ENCODE assay signal across 11 mouse cellular contexts in genomic region chr13:21158071-21158470, GRCm38 (mm10). TPM values are rescaled to one million over a fixed set of nuclear protein-coding genes. Genes with fewer than 3 reads are reported as not detected.
DNase-seq lines count a peak whose midpoint lies in the region; ATAC-seq lines count a peak whose summit lies in the region.
"Had no signal": no experiment of that assay in that cellular context is flagged by ENCODE, and none has a peak within 500 bp of the region (broad histone marks: within the 10 kb centered on the region; RNA-seq: fewer than 3 reads in every experiment).

No protein-coding gene starts in this region.

- no peak for DNase-seq in lung, postnatal 10 days
- DNase-seq in limb, embryonic 11.5 days (ENCODE audit: low spot score), result no peak
- peak; percentile 21 for DNase-seq in retina, embryonic 14.5 days (ENCODE audit: low spot score)
- no peak for DNase-seq in ovary, postnatal 14 days (ENCODE audit: low spot score)
- no peak for DNase-seq in c-Kit-positive CD71-positive TER-119-positive erythroid progenitor cells, embryonic 14.5 days (ENCODE audit: low spot score)
- no peak for DNase-seq in layer of hippocampus, adult 8-10 months (ENCODE audit: low spot score in 2 of 2)

- H3K4me3 ChIP-seq in lung, embryonic 15.5 days, result peak overlapping the region; percentile 59
- H3K4me3 ChIP-seq in forebrain, embryonic 13.5 days, result no peak overlapping the region
- no peak overlapping the region for H3K4me3 ChIP-seq in limb, embryonic 11.5 days (ENCODE audit: low read depth, low read length)

- ATAC-seq in lung, embryonic 15.5 days (ENCODE audit: borderline replicate concordance, extremely low read depth, low FRiP score, low TSS enrichment), result no peak
- ATAC-seq in forebrain, embryonic 13.5 days, result no peak
- ATAC-seq in limb, embryonic 11.5 days (ENCODE audit: insufficient number of reproducible peaks, low FRiP score, low TSS enrichment, low read depth), result no peak

- H3K9me3 ChIP-seq in lung, embryonic 15.5 days, result no peaks in the 10 kb centered on the region
- no peaks in the 10 kb centered on the region for H3K9me3 ChIP-seq in forebrain, embryonic 13.5 days (replicated peaks)
- no peaks in the 10 kb centered on the region for H3K9me3 ChIP-seq in limb, embryonic 11.5 days (ENCODE audit: control insufficient read depth, low read length)

- WGBS in lung, embryonic 15.5 days, result 8% methylated on average over 9 of the region's 9 CpGs
- WGBS in forebrain, embryonic 13.5 days, result 6% methylated on average over 9 of the region's 9 CpGs
- WGBS in limb, embryonic 11.5 days, result 6% methylated on average over 9 of the region's 9 CpGs

- no peaks in the 10 kb centered on the region for H3K27me3 ChIP-seq in lung, embryonic 15.5 days
- 0 out of 2 replicates have a peak, but pooled peaks cover 6% of the 10 kb centered on the region for H3K27me3 ChIP-seq in forebrain, embryonic 13.5 days
- no peaks in the 10 kb centered on the region for H3K27me3 ChIP-seq in limb, embryonic 11.5 days (ENCODE audit: control insufficient read depth, insufficient read depth, low read length)

- H3K4me1 ChIP-seq in lung, embryonic 15.5 days, result 0 out of 2 replicates have a peak, but pooled peaks cover 4% of the 10 kb centered on the region
- H3K4me1 ChIP-seq in forebrain, embryonic 13.5 days, result peaks cover 13% of the 10 kb centered on the region
- no peaks in the 10 kb centered on the region for H3K4me1 ChIP-seq in limb, embryonic 11.5 days (ENCODE audit: control insufficient read depth, insufficient read depth, low read length)

- H3K27ac ChIP-seq in lung, embryonic 15.5 days, result no peak overlapping the region
- no peak overlapping the region for H3K27ac ChIP-seq in forebrain, embryonic 13.5 days
- no peak overlapping the region for H3K27ac ChIP-seq in limb, embryonic 11.5 days (replicated peaks; ENCODE audit: low read depth, low read length)

- H3K9ac ChIP-seq in lung, embryonic 15.5 days, result no peak overlapping the region
- H3K9ac ChIP-seq in forebrain, embryonic 13.5 days, result no peak overlapping the region
- no peak overlapping the region for H3K9ac ChIP-seq in limb, embryonic 11.5 days (ENCODE audit: low read length)

- no peaks in the 10 kb centered on the region for H3K36me3 ChIP-seq in lung, embryonic 15.5 days
- no peaks in the 10 kb centered on the region for H3K36me3 ChIP-seq in forebrain, embryonic 13.5 days (ENCODE audit: poor library complexity, severe bottlenecking)
- no peaks in the 10 kb centered on the region for H3K36me3 ChIP-seq in limb, embryonic 11.5 days (ENCODE audit: control insufficient read depth, insufficient read depth, low read length)

- H3K4me2 ChIP-seq in lung, embryonic 15.5 days, result peak overlapping the region; percentile 97
- peak overlapping the region; percentile 93 for H3K4me2 ChIP-seq in forebrain, embryonic 13.5 days
- H3K4me2 ChIP-seq in limb, embryonic 11.5 days (ENCODE audit: low read depth, severe bottlenecking), result peak overlapping the region; percentile 89; the same call in 1 of the 2 replicates

RNA-seq across cellular contexts. Expression of gene Olfr1368, which starts 12.4 kb away (rescaled TPM):
- polyA plus RNA-seq in lung, embryonic 15.5 days (2015; fragmentation: Nextera tagmentation; extraction: Ambion mirVana), result not detected in 2 replicates
- polyA plus RNA-seq in forebrain, embryonic 13.5 days (2015; fragmentation: Nextera tagmentation; extraction: Ambion mirVana), result not detected in 2 replicates
- not detected in 2 replicates for polyA plus RNA-seq in limb, embryonic 11.5 days (2014; fragmentation: Nextera tagmentation; extraction: Ambion mirVana)
- not detected for total RNA-seq in layer of hippocampus, adult 8-10 months (2022)
- total RNA-seq: left cerebral cortex, postnatal 25 days had no signal
- polyA plus RNA-seq: activated CD4-positive, CD25-positive, alpha-beta regulatory T cell, adult 4 months; erythroblast, embryonic 14.5 days had no signal

RNA-seq across cellular contexts. Expression of gene Trim27, which starts 21.2 kb away (rescaled TPM):
- 147 and 148 TPM in 2 replicates for polyA plus RNA-seq in lung, embryonic 15.5 days (2015; fragmentation: Nextera tagmentation; extraction: Ambion mirVana)
- polyA plus RNA-seq in forebrain, embryonic 13.5 days (2015; fragmentation: Nextera tagmentation; extraction: Ambion mirVana), result 109 and 114 TPM in 2 replicates
- polyA plus RNA-seq in limb, embryonic 11.5 days (2014; fragmentation: Nextera tagmentation; extraction: Ambion mirVana), result 183 and 190 TPM in 2 replicates
- 10 to 100 TPM; 37.2 to 44.2 (median 40.2) TPM for total RNA-seq in layer of hippocampus, adult 8-10 months (2022)

RNA-seq across cellular contexts. Expression of gene Olfr263, which starts 28.6 kb away (rescaled TPM):
- not detected in 2 replicates for polyA plus RNA-seq in lung, embryonic 15.5 days (2015; fragmentation: Nextera tagmentation; extraction: Ambion mirVana)
- not detected in 2 replicates for polyA plus RNA-seq in forebrain, embryonic 13.5 days (2015; fragmentation: Nextera tagmentation; extraction: Ambion mirVana)
- not detected in 2 replicates for polyA plus RNA-seq in limb, embryonic 11.5 days (2014; fragmentation: Nextera tagmentation; extraction: Ambion mirVana)
- total RNA-seq in layer of hippocampus, adult 8-10 months (2022), result not detected
- total RNA-seq: left cerebral cortex, postnatal 25 days had no signal
- polyA plus RNA-seq: activated CD4-positive, CD25-positive, alpha-beta regulatory T cell, adult 4 months; erythroblast, embryonic 14.5 days had no signal

RNA-seq across cellular contexts. Expression of gene Olfr1369-ps1, which starts 46.8 kb away (rescaled TPM):
- 0.08 TPM in 1 of 2 replicates, not detected in the other for polyA plus RNA-seq in lung, embryonic 15.5 days (2015; fragmentation: Nextera tagmentation; extraction: Ambion mirVana)
- 0.05 TPM in 2 replicates for polyA plus RNA-seq in forebrain, embryonic 13.5 days (2015; fragmentation: Nextera tagmentation; extraction: Ambion mirVana)
- not detected in 2 replicates for polyA plus RNA-seq in limb, embryonic 11.5 days (2014; fragmentation: Nextera tagmentation; extraction: Ambion mirVana)
- under 1 TPM in 1 of 4 experiments, not detected in 3; 0.08 TPM for total RNA-seq in layer of hippocampus, adult 8-10 months (2022)
- total RNA-seq: left cerebral cortex, postnatal 25 days had no signal
- polyA plus RNA-seq: erythroblast, embryonic 14.5 days had no signal
